Comparison of ENCODE assay signal across 16 mouse cellular contexts in the genomic region with DNA sequence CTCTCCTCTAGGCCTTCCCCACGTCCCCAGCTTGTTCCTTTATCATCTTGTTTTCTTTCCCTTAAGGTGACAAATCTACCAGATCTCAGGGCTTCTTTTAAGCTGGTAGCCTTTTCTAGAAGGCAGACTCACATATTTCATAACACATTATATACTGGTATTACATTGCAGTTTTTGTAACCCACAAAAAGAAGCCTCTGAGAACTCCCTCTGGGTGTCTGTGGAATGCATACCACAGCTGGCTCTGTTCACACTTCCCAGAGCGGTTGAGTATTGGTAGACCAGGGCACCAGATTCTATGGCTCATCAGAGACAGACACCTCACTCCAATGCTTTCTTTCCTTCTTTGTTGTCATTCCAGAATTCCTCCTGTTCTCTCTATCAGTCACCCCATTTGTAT.
"Had no signal": no experiment of that assay in that cellular context is flagged by ENCODE, and none has a peak within 500 bp of the region (broad histone marks: within the 10 kb centered on the region; RNA-seq: fewer than 3 reads in every experiment).

No protein-coding gene starts in this region.

- H3K9me3 ChIP-seq: neural tube, embryonic 12.5 days; neural tube, embryonic 13.5 days; neural tube, embryonic 15.5 days; stomach, embryonic 15.5 days had no signal

- H3K27me3 ChIP-seq: neural tube, embryonic 12.5 days; neural tube, embryonic 13.5 days; neural tube, embryonic 15.5 days; stomach, embryonic 15.5 days had no signal

- H3K27ac ChIP-seq: neural tube, embryonic 12.5 days; neural tube, embryonic 13.5 days; neural tube, embryonic 15.5 days; stomach, embryonic 15.5 days; stomach, postnatal 0 days had no signal

- H3K4me3 ChIP-seq: neural tube, embryonic 12.5 days; neural tube, embryonic 13.5 days; neural tube, embryonic 15.5 days; stomach, embryonic 15.5 days had no signal

- H3K4me2 ChIP-seq: neural tube, embryonic 12.5 days; neural tube, embryonic 13.5 days; neural tube, embryonic 15.5 days; stomach, embryonic 15.5 days had no signal

- H3K36me3 ChIP-seq: neural tube, embryonic 12.5 days; neural tube, embryonic 13.5 days; neural tube, embryonic 15.5 days; stomach, embryonic 15.5 days had no signal

- H3K9ac ChIP-seq: neural tube, embryonic 12.5 days; neural tube, embryonic 13.5 days; neural tube, embryonic 15.5 days; stomach, embryonic 15.5 days had no signal

- H3K4me1 ChIP-seq: neural tube, embryonic 12.5 days; neural tube, embryonic 13.5 days; neural tube, embryonic 15.5 days; stomach, embryonic 15.5 days had no signal

- DNase-seq: retina, postnatal 1 day; right cerebral cortex, postnatal 14 days; right cerebral cortex, postnatal 25 days; right cerebral cortex, postnatal 4 days; spleen, adult 18-20 months; thymus, adult 18-20 months; thymus, adult 2 months; thymus, postnatal 14 days; thymus, postnatal 25 days; thymus, postnatal 36 days; thymus, postnatal 4 days had no signal
